Mouse (Mus musculus): ENCODE results near the gene Ttc4.

The Ttc4 gene

GRCm38 (mm10) chr4:106614180-106614797 lies 64.5 kb downstream of the Ttc4 start:
- DNase-seq (ENCODE audit: low read depth, low spot score), result peak; percentile 16

- no peak for DNase-seq (ENCODE audit: low read depth, low spot score)
Measured at GRCm38 (mm10) chr4:106613560-106613959, 65.2 kb downstream of the Ttc4 start.

- DNase-seq (ENCODE audit: low read depth, low spot score), result no peak
Measured at GRCm38 (mm10) chr4:106613105-106613504, 65.6 kb downstream of the Ttc4 start.

Data from retina, adult 2 months (tissue).